Mouse (Mus musculus) stomach, embryonic 16.5 days (tissue): ENCODE results near the gene Cd302. TPM values are rescaled to one million over a fixed set of nuclear protein-coding genes. Genes with fewer than 3 reads are reported as not detected.
A peak's percentile ranks its signal among the peaks of the same experiment; 100 is the strongest.

Experiments used
- ATAC-seq: fragments of 200-750 bp; cut with Nextera tagmentation; 2 replicates; pipeline ENCODE4 v1.8.0; 2017; ENCODE audit warnings: moderate number of reproducible peaks, moderate TSS enrichment; ENCODE audit not compliant: insufficient read depth, low FRiP score
- H3K27ac ChIP-seq: fragments of 300-500 bp; sonication (generic); 2 replicates; pipeline ENCODE4 v1.5.1; 2014; ENCODE audit warnings: low read length
- H3K27me3 ChIP-seq: fragments of 300-500 bp; sonication (generic); 2 replicates; pipeline ENCODE4 v1.6.1; 2014; ENCODE audit warnings: low read length, control low read depth, mixed read lengths; ENCODE audit not compliant: control insufficient read depth, insufficient read depth
- H3K36me3 ChIP-seq: fragments of 300-500 bp; sonication (generic); 2 replicates; pipeline ENCODE4 v1.6.1; 2014; ENCODE audit warnings: low read length; ENCODE audit not compliant: control insufficient read depth, insufficient read depth
- H3K4me1 ChIP-seq: fragments of 300-500 bp; sonication (generic); 2 replicates; pipeline ENCODE4 v1.6.1; 2014; ENCODE audit warnings: low read length, control low read depth, mixed read lengths; ENCODE audit not compliant: control insufficient read depth, insufficient read depth
- H3K4me2 ChIP-seq: fragments of 300-500 bp; sonication (generic); 2 replicates; pipeline ENCODE4 v1.6.1; 2014; ENCODE audit warnings: low read depth, low read length, mixed read lengths
- H3K4me3 ChIP-seq: fragments of 300-500 bp; sonication (generic); replicated peaks from 2 replicates; pipeline ENCODE4 v1.5.1; 2014; ENCODE audit warnings: mild to moderate bottlenecking, low read length
- H3K9ac ChIP-seq: fragments of 300-500 bp; sonication (generic); 2 replicates; pipeline ENCODE4 v1.6.1; 2014; ENCODE audit warnings: low read length
- H3K9me3 ChIP-seq: fragments of 300-500 bp; sonication (generic); replicated peaks from 2 replicates; pipeline ENCODE4 v1.6.1; 2016; ENCODE audit warnings: low read length, control low read depth; ENCODE audit not compliant: control insufficient read depth
- WGBS: fragments of 180-500 bp; shearing (Covaris S2); extraction: QIAGEN DNeasy Blood & Tissue Kit; methylation state at CpG from one replicate; pipeline ENCODE4 v1.1.7; 2014; 5-methylcytosine and 5-hydroxymethylcytosine counted together
- polyA plus RNA-seq: library from polyadenylated mRNA; unstranded; fragments of >200 nt; fragmentation: Nextera tagmentation; extraction: Ambion mirVana; gene quantifications from 2 replicates; pipeline ENCODE4 v1.2.1, GENCODE M21; 2015

The Cd302 gene
- polyA plus RNA-seq, 1 experiment from 2014 or later: 39.5 TPM

GRCm38 (mm10) chr2:60291381-60291780 is 7.1 kb upstream of the Cd302 start:
- Histone ChIP-seq H3K27me3 (no peaks in the 10 kb centered on the region), H3K9ac (no peak overlapping the region), H3K4me1 (no peaks in the 10 kb centered on the region), H3K36me3 (no peaks in the 10 kb centered on the region), H3K9me3 (no peaks in the 10 kb centered on the region), H3K4me2 (no peak overlapping the region), H3K27ac (no peak overlapping the region), H3K4me3 (no peak overlapping the region)
- 86% methylated on average over 4 of the region's 4 CpGs for WGBS
- no peak for ATAC-seq

- Histone ChIP-seq H3K4me1 (peaks cover under 1% of the 10 kb centered on the region; the same call in 1 of the 2 replicates), H3K9ac (no peak overlapping the region), H3K9me3 (no peaks in the 10 kb centered on the region), H3K36me3 (no peaks in the 10 kb centered on the region), H3K4me3 (no peak overlapping the region), H3K4me2 (no peak overlapping the region), H3K27ac (no peak overlapping the region), H3K27me3 (no peaks in the 10 kb centered on the region)
- ATAC-seq: no peak
- 38% methylated on average over 1 of the region's 1 CpGs for WGBS
Measured at GRCm38 (mm10) chr2:60289451-60289850, 5.2 kb upstream of the Cd302 start.

GRCm38 (mm10) chr2:60288606-60289005 is 4.3 kb upstream of the Cd302 start:
- H3K4me1 ChIP-seq: peaks cover 9% of the 10 kb centered on the region; the same call in 1 of the 2 replicates
- no peak overlapping the region for H3K9ac ChIP-seq
- H3K27ac ChIP-seq: no peak overlapping the region
- H3K4me2 ChIP-seq: no peak overlapping the region
- H3K4me3 ChIP-seq: no peak overlapping the region
- WGBS: 84% methylated on average over 4 of the region's 4 CpGs
- H3K9me3 ChIP-seq: no peaks in the 10 kb centered on the region
- ATAC-seq: no peak
- H3K36me3 ChIP-seq: no peaks in the 10 kb centered on the region
- H3K27me3 ChIP-seq: no peaks in the 10 kb centered on the region

GRCm38 (mm10) chr2:60285107-60285617 is 874 bp upstream of the Cd302 start:
- ATAC-seq: no peak
- Histone ChIP-seq H3K27me3 (no peaks in the 10 kb centered on the region), H3K4me3 (no peak overlapping the region), H3K4me2 (0 out of 2 replicates have a peak overlapping the region, but pooled peaks have one; percentile 96), H3K27ac (no peak overlapping the region), H3K4me1 (peaks cover 15% of the 10 kb centered on the region), H3K36me3 (no peaks in the 10 kb centered on the region), H3K9ac (no peak overlapping the region), H3K9me3 (no peaks in the 10 kb centered on the region)
- WGBS: 83% methylated on average over 8 of the region's 8 CpGs

- Histone ChIP-seq H3K27ac (peak overlapping the region; percentile 46), H3K36me3 (no peaks in the 10 kb centered on the region), H3K4me2 (peak overlapping the region; percentile 96), H3K4me3 (peak overlapping the region; percentile 56), H3K9ac (peak overlapping the region; percentile 72), H3K4me1 (peaks cover 15% of the 10 kb centered on the region), H3K27me3 (no peaks in the 10 kb centered on the region), H3K9me3 (no peaks in the 10 kb centered on the region)
- WGBS: under 1% methylated on average over 42 of the region's 42 CpGs
- ATAC-seq: peak; percentile 89
Measured at GRCm38 (mm10) chr2:60283751-60284466, 379 bp downstream of the Cd302 start.

- WGBS: 12% methylated on average over 9 of the region's 9 CpGs
- Histone ChIP-seq H3K4me1 (peaks cover 15% of the 10 kb centered on the region), H3K27me3 (no peaks in the 10 kb centered on the region), H3K9me3 (no peaks in the 10 kb centered on the region), H3K27ac (peak overlapping the region; percentile 46; the same call in 1 of the 2 replicates), H3K4me2 (peak overlapping the region; percentile 96), H3K4me3 (peak overlapping the region; percentile 56), H3K36me3 (no peaks in the 10 kb centered on the region), H3K9ac (peak overlapping the region; percentile 72)
- no peak for ATAC-seq
Measured at GRCm38 (mm10) chr2:60283208-60283750, 1.0 kb downstream of the Cd302 start.

- peak overlapping the region; percentile 56; the same call in 1 of the 2 replicates for H3K4me3 ChIP-seq
- no peak overlapping the region for H3K27ac ChIP-seq
- H3K4me2 ChIP-seq: peak overlapping the region; percentile 96
- H3K9me3 ChIP-seq: no peaks in the 10 kb centered on the region
- 70% methylated on average over 4 of the region's 4 CpGs for WGBS
- no peak overlapping the region for H3K9ac ChIP-seq
- H3K4me1 ChIP-seq: peaks cover 15% of the 10 kb centered on the region
- H3K27me3 ChIP-seq: no peaks in the 10 kb centered on the region
- no peaks in the 10 kb centered on the region for H3K36me3 ChIP-seq
- no peak for ATAC-seq
Measured at GRCm38 (mm10) chr2:60282625-60283024, 1.7 kb downstream of the Cd302 start.

GRCm38 (mm10) chr2:60278627-60279026 is 5.7 kb downstream of the Cd302 start:
- H3K4me2 ChIP-seq: no peak overlapping the region
- no peak overlapping the region for H3K9ac ChIP-seq
- no peaks in the 10 kb centered on the region for H3K36me3 ChIP-seq
- no peak overlapping the region for H3K27ac ChIP-seq
- no peaks in the 10 kb centered on the region for H3K9me3 ChIP-seq
- 88% methylated on average over 4 of the region's 4 CpGs for WGBS
- no peak overlapping the region for H3K4me3 ChIP-seq
- no peaks in the 10 kb centered on the region for H3K27me3 ChIP-seq
- ATAC-seq: no peak
- H3K4me1 ChIP-seq: peaks cover 7% of the 10 kb centered on the region

- WGBS: 89% methylated on average over 14 of the region's 14 CpGs
- Histone ChIP-seq H3K27ac (no peak overlapping the region), H3K9me3 (no peaks in the 10 kb centered on the region)
Measured at GRCm38 (mm10) chr2:60269856-60270479, 14.3 kb downstream of the Cd302 start.

More at GRCm38 (mm10) chr2:60269856-60270479, 14.3 kb downstream of the Cd302 start:
- Histone ChIP-seq H3K4me1 (0 out of 2 replicates have a peak, but pooled peaks cover 2% of the 10 kb centered on the region), H3K9ac (no peak overlapping the region), H3K4me2 (no peak overlapping the region), H3K36me3 (no peaks in the 10 kb centered on the region), H3K4me3 (no peak overlapping the region), H3K27me3 (no peaks in the 10 kb centered on the region)
- no peak for ATAC-seq
